Mouse (Mus musculus) kidney, postnatal 0 days (tissue): ENCODE measurements around the gene Rdh5. TPM values are rescaled to one million over a fixed set of nuclear protein-coding genes. Genes with fewer than 3 reads are reported as not detected.

ENCODE experiments used
- ATAC-seq: fragments of 200-750 bp; cut with Nextera tagmentation; replicated peaks from 2 replicates; pipeline ENCODE4 v1.8.0; 2017; ENCODE audit warnings: low read depth, moderate number of reproducible peaks, moderate TSS enrichment, moderate library complexity; ENCODE audit not compliant: low FRiP score
- DNase-seq: peaks from one replicate; pipeline ENCODE4 v3.0.0-alpha.2; 2016; ENCODE audit warnings: low spot score
- H3K27ac ChIP-seq: fragments of 300-500 bp; sonication (generic); 2 replicates; pipeline ENCODE4 v1.5.1; 2014; ENCODE audit warnings: mild to moderate bottlenecking
- H3K27me3 ChIP-seq: fragments of 300-500 bp; sonication (generic); 2 replicates; pipeline ENCODE4 v1.6.1; 2014; ENCODE audit warnings: low read length, mixed read lengths; ENCODE audit not compliant: insufficient read depth
- H3K36me3 ChIP-seq: fragments of 300-500 bp; sonication (generic); 2 replicates; pipeline ENCODE4 v1.6.1; 2014; ENCODE audit warnings: low read length, mixed read lengths; ENCODE audit not compliant: insufficient read depth
- H3K4me1 ChIP-seq: fragments of 300-500 bp; sonication (generic); replicated peaks from 2 replicates; pipeline ENCODE4 v1.6.1; 2014; ENCODE audit warnings: antibody characterized with exemption, low read length, mixed read lengths; ENCODE audit not compliant: insufficient read depth
- H3K4me2 ChIP-seq: fragments of 300-500 bp; sonication (generic); 2 replicates; pipeline ENCODE4 v1.6.1; 2014; ENCODE audit warnings: mild to moderate bottlenecking, low read length, moderate library complexity, mixed read lengths
- H3K4me3 ChIP-seq: fragments of 300-500 bp; sonication (generic); replicated peaks from 2 replicates; pipeline ENCODE4 v1.5.1; 2014; ENCODE audit warnings: low read depth, low read length
- H3K9ac ChIP-seq: fragments of 300-500 bp; sonication (generic); 2 replicates; pipeline ENCODE4 v1.6.1; 2014; ENCODE audit warnings: low read depth, low read length
- H3K9me3 ChIP-seq: fragments of 300-500 bp; sonication (generic); replicated peaks from 2 replicates; pipeline ENCODE4 v1.6.1; 2016; ENCODE audit warnings: low read length, inconsistent platforms, mixed read lengths
- CTCF ChIP-seq: IDR thresholded peaks from 2 replicates; pipeline ENCODE4 v1.5.1; 2016; ENCODE audit warnings: antibody characterized with exemption, low read depth, mild to moderate bottlenecking, moderate library complexity
- WGBS: fragments of 180-500 bp; shearing (Covaris S2); extraction: QIAGEN DNeasy Blood & Tissue Kit; methylation state at CpG from one replicate; pipeline ENCODE4 v1.1.7; 2014; 5-methylcytosine and 5-hydroxymethylcytosine counted together
- polyA plus RNA-seq: library from polyadenylated mRNA; unstranded; fragments of >200 nt; fragmentation: Nextera tagmentation; extraction: Ambion mirVana; gene quantifications from 2 replicates; pipeline ENCODE4 v1.2.1, GENCODE M21; 2015

Rdh5 gene
- polyA plus RNA-seq, 1 experiment from 2014 or later, result 12.9 TPM

GRCm38 (mm10) chr10:128917400-128917799 is 5.3 kb downstream of the Rdh5 start:
- Histone ChIP-seq H3K4me2 (no peak overlapping the region), H3K36me3 (peaks cover 30% of the 10 kb centered on the region; the same call in 1 of the 2 replicates), H3K4me1 (peaks cover 33% of the 10 kb centered on the region), H3K9ac (no peak overlapping the region), H3K4me3 (no peak overlapping the region), H3K27me3 (no peaks in the 10 kb centered on the region), H3K27ac (no peak overlapping the region), H3K9me3 (no peaks in the 10 kb centered on the region)
- no peak for ATAC-seq
- WGBS, result 87% methylated on average over 6 of the region's 6 CpGs
- no peak for TF ChIP-seq CTCF
- DNase-seq, result no peak

- no peak overlapping the region for H3K9ac ChIP-seq
- TF ChIP-seq CTCF, result no peak
- H3K9me3 ChIP-seq, result no peaks in the 10 kb centered on the region
- peaks cover 30% of the 10 kb centered on the region; the same call in 1 of the 2 replicates for H3K36me3 ChIP-seq
- no peaks in the 10 kb centered on the region for H3K27me3 ChIP-seq
- H3K4me1 ChIP-seq, result peaks cover 25% of the 10 kb centered on the region
- no peak overlapping the region for H3K4me2 ChIP-seq
- ATAC-seq (no peak), DNase-seq (no peak)
- no peak overlapping the region for H3K27ac ChIP-seq
- WGBS, result 81% methylated on average over 3 of the region's 3 CpGs
- H3K4me3 ChIP-seq, result no peak overlapping the region
Observed at GRCm38 (mm10) chr10:128916665-128917064, 6.0 kb downstream of the Rdh5 start.

DNA sequence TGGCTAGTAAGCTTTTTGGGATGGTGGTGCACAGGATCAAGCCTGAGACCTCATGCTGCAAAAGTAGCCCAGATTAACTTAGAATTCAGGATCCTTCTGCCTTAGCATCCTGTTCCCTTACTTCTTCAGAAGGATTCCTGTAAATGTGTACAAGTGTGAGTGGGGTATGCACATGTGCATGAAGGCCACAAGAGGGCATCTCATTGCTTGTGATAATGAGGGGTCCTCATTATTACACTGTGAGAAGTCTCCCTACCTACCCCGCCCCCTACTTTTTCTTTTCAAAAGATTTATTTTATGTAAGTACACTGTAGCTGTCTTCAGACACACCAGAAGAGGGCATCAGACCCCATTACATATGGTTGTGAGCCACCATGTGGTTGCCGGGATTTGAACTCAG is 7.1 kb downstream of the Rdh5 start:
- TF ChIP-seq CTCF, result peak; percentile 54
- peaks cover 30% of the 10 kb centered on the region; the same call in 1 of the 2 replicates for H3K36me3 ChIP-seq
- H3K9ac ChIP-seq, result no peak overlapping the region
- DNase-seq, result no peak
- no peak overlapping the region for H3K4me2 ChIP-seq
- 96% methylated on average over 2 of the region's 2 CpGs for WGBS
- H3K9me3 ChIP-seq, result no peaks in the 10 kb centered on the region
- no peak overlapping the region for H3K27ac ChIP-seq
- no peaks in the 10 kb centered on the region for H3K27me3 ChIP-seq
- no peak overlapping the region for H3K4me3 ChIP-seq
- ATAC-seq, result no peak
- peaks cover 14% of the 10 kb centered on the region for H3K4me1 ChIP-seq

DNA sequence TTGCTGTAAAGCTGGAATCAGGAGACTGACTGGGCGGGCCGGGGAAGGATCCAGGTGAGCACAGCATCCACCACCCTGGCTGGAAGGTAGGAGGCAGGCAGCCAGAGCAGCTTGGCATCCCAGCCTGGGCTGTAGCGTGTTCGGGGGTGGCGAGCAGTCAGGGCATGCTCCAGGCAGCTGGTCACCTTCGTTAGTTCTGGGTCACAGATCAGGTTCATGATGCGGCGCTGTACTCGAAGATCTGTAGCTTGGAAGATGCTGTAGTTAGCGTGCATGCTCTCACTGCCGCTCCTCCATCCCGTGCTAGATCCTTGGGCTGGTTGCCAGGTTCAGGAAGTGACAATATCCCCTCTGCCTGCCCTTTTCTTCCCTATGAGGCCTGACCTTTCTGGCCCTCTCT is 9.0 kb downstream of the Rdh5 start:
- Histone ChIP-seq H3K27me3 (no peaks in the 10 kb centered on the region), H3K27ac (no peak overlapping the region), H3K4me3 (no peak overlapping the region), H3K9ac (no peak overlapping the region), H3K9me3 (no peaks in the 10 kb centered on the region), H3K4me1 (peaks cover 12% of the 10 kb centered on the region), H3K4me2 (no peak overlapping the region), H3K36me3 (peaks cover 30% of the 10 kb centered on the region; the same call in 1 of the 2 replicates)
- ATAC-seq, result no peak
- no peak for DNase-seq
- WGBS, result 60% methylated on average over 12 of the region's 12 CpGs
- TF ChIP-seq CTCF, result no peak

- DNase-seq, result peak; percentile 95
- Histone ChIP-seq H3K27me3 (no peaks in the 10 kb centered on the region), H3K36me3 (peaks cover 30% of the 10 kb centered on the region; the same call in 1 of the 2 replicates), H3K27ac (peak overlapping the region; percentile 27; the same call in 1 of the 2 replicates), H3K4me1 (peaks cover 12% of the 10 kb centered on the region), H3K4me3 (no peak overlapping the region), H3K9ac (no peak overlapping the region), H3K9me3 (no peaks in the 10 kb centered on the region), H3K4me2 (no peak overlapping the region)
- 0 out of 2 replicates have a peak, but pooled peaks have one; percentile 5 for ATAC-seq
- peak; percentile 100 for TF ChIP-seq CTCF
- WGBS, result 5% methylated on average over 5 of the region's 5 CpGs
Observed at GRCm38 (mm10) chr10:128913219-128913618, 9.5 kb downstream of the Rdh5 start.

GRCm38 (mm10) chr10:128912791-128913190 is 9.9 kb downstream of the Rdh5 start:
- Histone ChIP-seq H3K36me3 (peaks cover 30% of the 10 kb centered on the region; the same call in 1 of the 2 replicates), H3K4me1 (peaks cover 12% of the 10 kb centered on the region), H3K4me2 (no peak overlapping the region), H3K9me3 (no peaks in the 10 kb centered on the region), H3K4me3 (no peak overlapping the region), H3K27ac (peak overlapping the region; percentile 27; the same call in 1 of the 2 replicates), H3K9ac (no peak overlapping the region), H3K27me3 (no peaks in the 10 kb centered on the region)
- no peak for TF ChIP-seq CTCF
- DNase-seq (no peak), ATAC-seq (no peak)
- 75% methylated on average over 4 of the region's 4 CpGs for WGBS

DNA sequence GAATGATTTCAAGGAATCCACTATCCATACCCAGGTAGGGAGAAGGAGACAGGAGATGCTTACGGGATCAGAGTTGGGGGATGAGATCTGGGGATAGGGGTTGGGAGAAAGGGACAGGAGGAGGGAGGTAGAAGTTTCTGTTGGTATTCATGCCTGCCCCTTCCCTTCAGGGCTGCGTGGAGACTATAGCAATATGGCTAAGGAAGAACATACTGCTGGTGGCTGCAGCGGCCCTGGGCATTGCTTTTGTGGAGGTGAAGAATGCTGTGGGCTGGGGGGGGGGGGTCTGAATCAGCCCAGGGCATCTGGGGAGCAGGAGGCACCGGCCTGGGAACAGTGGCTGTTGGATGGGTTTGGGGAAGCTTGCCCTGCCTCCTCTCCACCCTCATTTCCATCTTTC is 10.4 kb downstream of the Rdh5 start:
- 97% methylated on average over 3 of the region's 4 CpGs for WGBS
- no peak overlapping the region for H3K4me2 ChIP-seq
- no peak for TF ChIP-seq CTCF

More for the DNA sequence above, 10.4 kb downstream of the Rdh5 start:
- Histone ChIP-seq H3K4me1 (peaks cover 12% of the 10 kb centered on the region), H3K9me3 (no peaks in the 10 kb centered on the region), H3K9ac (no peak overlapping the region), H3K27me3 (no peaks in the 10 kb centered on the region), H3K27ac (0 out of 2 replicates have a peak overlapping the region, but pooled peaks have one; percentile 11), H3K36me3 (peaks cover 24% of the 10 kb centered on the region; the same call in 1 of the 2 replicates), H3K4me3 (no peak overlapping the region)
- ATAC-seq (no peak), DNase-seq (no peak)
